Mouse (Mus musculus): Measurements from ENCODE around the gene Ephb1.

DNA sequence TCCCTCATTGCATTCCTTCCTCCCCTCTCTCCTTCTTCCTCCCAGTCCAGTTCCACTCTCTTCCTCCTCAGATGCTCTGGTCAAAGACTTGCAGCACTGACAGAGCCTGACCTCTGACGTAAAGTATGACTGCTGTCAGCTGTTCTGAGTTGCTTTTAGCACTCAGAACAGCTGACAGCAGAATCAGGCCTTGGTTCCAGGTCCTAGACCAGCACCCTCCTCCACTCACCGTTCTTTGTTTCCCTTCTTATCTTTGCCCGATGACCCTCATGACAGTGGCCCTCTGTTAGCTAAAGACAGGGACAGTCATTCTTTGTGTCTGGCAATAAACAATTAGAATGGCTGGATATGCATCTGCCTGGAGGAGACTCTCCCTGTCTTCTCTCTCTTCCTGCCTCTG lies 49.7 kb downstream of the Ephb1 start:
- TF ChIP-seq POLR2A (IDR thresholded peaks at IDR 0.05; ENCODE audit: extremely low read depth, insufficient read depth, low read length) (no peak), CTCF (IDR thresholded peaks at IDR 0.05; ENCODE audit: low read depth, low read length) (no peak)
